Mouse (Mus musculus) small intestine, adult 2 months (tissue): Measurements from ENCODE around the gene Samd1. TPM values are rescaled to one million over a fixed set of nuclear protein-coding genes. Genes with fewer than 3 reads are reported as not detected.
A peak's percentile ranks its signal among the peaks of the same experiment; 100 is the strongest.

Source experiments
- H3K27ac ChIP-seq: fragments of 200-500 bp; 2 replicates; pipeline ENCODE4 v1.5.1; 2012; ENCODE audit warnings: low read depth, low read length, control low read depth, inconsistent platforms; ENCODE audit not compliant: insufficient read depth
- H3K27me3 ChIP-seq: fragments of 200-500 bp; 2 replicates; pipeline ENCODE4 v1.6.1; 2012; ENCODE audit warnings: mild to moderate bottlenecking, moderate library complexity, low read length, inconsistent platforms; ENCODE audit not compliant: control insufficient read depth, insufficient read depth
- H3K36me3 ChIP-seq: fragments of 200-500 bp; 2 replicates; pipeline ENCODE4 v1.6.1; 2012; ENCODE audit warnings: mild to moderate bottlenecking, low read length, control low read depth, inconsistent platforms; ENCODE audit not compliant: control insufficient read depth, insufficient read depth
- H3K4me1 ChIP-seq: fragments of 200-500 bp; 2 replicates; pipeline ENCODE4 v1.6.1; 2012; ENCODE audit warnings: low read length, inconsistent platforms, mixed read lengths; ENCODE audit not compliant: control insufficient read depth, insufficient read depth, insufficient read length
- H3K4me3 ChIP-seq: fragments of 200-500 bp; 2 replicates; pipeline ENCODE4 v1.5.1; 2012; ENCODE audit warnings: low read depth, mild to moderate bottlenecking, control low read depth, inconsistent platforms, low read length, moderate library complexity
- CTCF ChIP-seq: fragments of 200-500 bp; IDR thresholded peaks from 2 replicates; pipeline ENCODE4 v1.5.1; 2012; ENCODE audit warnings: low read depth, mild to moderate bottlenecking, control low read depth, inconsistent platforms, low read length, moderate library complexity, mixed read lengths; ENCODE audit not compliant: insufficient replicate concordance, insufficient read length; ENCODE audit errors: extremely low read depth
- POLR2A ChIP-seq: fragments of 200-500 bp; IDR thresholded peaks from 2 replicates; pipeline ENCODE4 v1.6.1; 2012; ENCODE audit warnings: low read depth, mild to moderate bottlenecking, control low read depth, inconsistent platforms, low read length, moderate library complexity
- WGBS: fragments of 180-500 bp; shearing (Covaris S2); methylation state at CpG from one replicate; pipeline ENCODE4 v1.1.7; 2018; 5-methylcytosine and 5-hydroxymethylcytosine counted together
- polyA plus RNA-seq: library from polyadenylated mRNA; depleted of rRNA; stranded (reverse); fragments of >200 nt; gene quantifications from 2 replicates; pipeline ENCODE4 v1.2.3, GENCODE M21; 2012; rRNA removed

Gene Samd1
- polyA plus RNA-seq = 17.1 and 35.1 TPM in 2 replicates

GRCm38 (mm10) chr8:83997511-83998141, at the start of gene Samd1:
Gene Samd1, plus strand, starts transcription at chr8:83997672.
- Histone ChIP-seq H3K27me3 (no peaks in the 10 kb centered on the region), H3K4me1 (peaks cover 6% of the 10 kb centered on the region), H3K36me3 (peaks cover 5% of the 10 kb centered on the region), H3K4me3 (peak within 1 kb of the TSS; percentile 88), H3K27ac (peak within 1 kb of the TSS; percentile 69)
- 8% methylated on average over 99 of the region's 112 CpGs for WGBS
- TF ChIP-seq CTCF (no peak), POLR2A (no peak)

DNA sequence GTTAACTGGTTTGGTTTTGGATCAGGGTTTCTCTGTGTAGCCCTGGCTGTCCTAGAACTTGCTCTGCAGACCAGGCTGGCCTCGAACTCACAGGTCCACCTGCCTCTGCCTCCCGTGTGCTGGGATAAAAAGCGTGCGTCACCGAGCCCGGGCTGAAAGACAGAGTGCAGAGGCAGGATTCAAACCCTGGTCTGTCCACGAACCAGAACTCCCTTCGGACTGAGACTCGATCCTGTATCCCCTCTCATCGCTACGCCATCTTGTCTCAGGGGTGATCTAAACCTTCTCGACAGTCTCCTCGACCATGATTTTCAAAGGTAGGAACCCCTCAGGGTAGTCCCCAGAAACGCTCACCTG, 42.7 kb upstream of the Samd1 start:
- WGBS = 3% methylated on average over 14 of the region's 14 CpGs
- H3K27me3 ChIP-seq = no peaks in the 10 kb centered on the region
- H3K36me3 ChIP-seq = no peaks in the 10 kb centered on the region
- no peak overlapping the region for H3K27ac ChIP-seq
- H3K4me3 ChIP-seq = peak overlapping the region; percentile 89
- H3K4me1 ChIP-seq = peaks cover 6% of the 10 kb centered on the region
- TF ChIP-seq CTCF = no peak
- TF ChIP-seq POLR2A = no peak

DNA sequence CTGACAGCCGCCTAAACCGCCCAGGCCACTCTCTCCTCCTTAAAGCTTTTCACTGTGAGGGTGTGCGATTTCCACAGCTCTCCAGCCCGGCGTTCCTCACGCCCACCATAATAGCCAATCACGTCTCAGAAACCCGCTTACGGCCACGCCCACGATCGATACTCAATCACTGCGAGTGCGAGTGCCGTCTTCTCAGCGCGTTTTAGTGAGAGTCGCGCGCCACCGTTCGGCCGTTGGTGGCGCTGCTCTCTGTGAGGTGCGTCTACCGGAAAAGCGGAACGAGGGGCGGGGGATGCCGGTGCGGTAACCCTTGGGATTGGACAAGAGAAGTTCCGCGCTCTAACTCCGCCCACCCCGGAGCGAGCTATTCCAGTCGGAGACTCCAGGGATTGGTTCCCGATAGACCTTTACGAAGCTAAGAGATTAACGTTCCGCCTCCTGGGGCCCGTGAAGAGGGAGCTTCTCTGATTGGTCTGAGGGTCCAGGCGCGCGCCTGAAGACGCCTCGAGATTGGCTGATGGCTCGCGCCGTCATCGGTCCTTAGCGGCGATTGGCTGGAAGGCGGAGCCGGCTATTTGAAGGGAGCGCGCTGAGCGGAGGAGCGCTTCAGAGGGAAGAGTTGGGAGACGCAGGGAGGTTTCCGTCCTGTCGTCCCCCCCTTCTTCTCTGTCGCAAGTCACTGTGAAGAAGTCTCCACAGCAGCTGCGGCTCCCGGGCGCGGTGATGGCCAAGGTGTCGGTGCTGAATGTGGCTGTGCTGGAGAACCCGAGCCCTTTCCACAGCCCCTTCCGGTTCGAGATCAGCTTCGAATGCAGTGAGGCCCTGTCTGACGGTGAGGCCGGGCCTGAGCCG, 42.1 kb upstream of the Samd1 start, which contains the start of the genes Gm10644 and Asf1b:
Gm10644 (minus strand) TSS at position 100 of the 852 bp plus-strand sequence.
Asf1b (plus strand) TSS at position 402 of the 852 bp plus-strand sequence.
- no peak within 1 kb of the TSS for H3K27ac ChIP-seq
- H3K4me3 ChIP-seq = peak within 1 kb of the TSS; percentile 89
- H3K36me3 ChIP-seq = no peaks in the 10 kb centered on the region
- H3K27me3 ChIP-seq = no peaks in the 10 kb centered on the region
- TF ChIP-seq POLR2A = peak; percentile 47; the same call in 1 of the 2 replicates
- peak; percentile 78 for TF ChIP-seq CTCF
- under 1% methylated on average over 75 of the region's 75 CpGs for WGBS
- H3K4me1 ChIP-seq = peaks cover 6% of the 10 kb centered on the region

GRCm38 (mm10) chr8:83955958-83956218, 41.6 kb upstream of the Samd1 start:
- no peak overlapping the region for H3K27ac ChIP-seq
- peaks cover 6% of the 10 kb centered on the region for H3K4me1 ChIP-seq
- peak overlapping the region; percentile 89 for H3K4me3 ChIP-seq
- TF ChIP-seq CTCF = no peak
- TF ChIP-seq POLR2A = no peak
- H3K36me3 ChIP-seq = no peaks in the 10 kb centered on the region
- no peaks in the 10 kb centered on the region for H3K27me3 ChIP-seq
- WGBS = under 1% methylated on average over 15 of the region's 15 CpGs

GRCm38 (mm10) chr8:83956789-83957188, 40.7 kb upstream of the Samd1 start:
- Histone ChIP-seq H3K4me3 (no peak overlapping the region), H3K4me1 (peaks cover 6% of the 10 kb centered on the region)
- WGBS = 11% methylated on average over 1 of the region's 1 CpGs

GRCm38 (mm10) chr8:83964015-83964765, 33.3 kb upstream of the Samd1 start:
- 86% methylated on average over 5 of the region's 5 CpGs for WGBS
- no peaks in the 10 kb centered on the region for H3K4me1 ChIP-seq
- 0 out of 2 replicates have a peak, but pooled peaks cover 2% of the 10 kb centered on the region for H3K36me3 ChIP-seq
- no peak overlapping the region for H3K4me3 ChIP-seq
- H3K27ac ChIP-seq = no peak overlapping the region
- H3K27me3 ChIP-seq = no peaks in the 10 kb centered on the region
- TF ChIP-seq CTCF (no peak), POLR2A (no peak)

More at GRCm38 (mm10) chr8:83956789-83957188, 40.7 kb upstream of the Samd1 start:
- H3K27ac ChIP-seq = no peak overlapping the region
- no peaks in the 10 kb centered on the region for H3K27me3 ChIP-seq
- TF ChIP-seq POLR2A = no peak
- TF ChIP-seq CTCF = no peak
- H3K36me3 ChIP-seq = no peaks in the 10 kb centered on the region
